Mouse (Mus musculus): Measurements from ENCODE around the gene Shmt2.

GRCm38 (mm10) chr10:127526681-127527080 is 4.4 kb upstream of the Shmt2 start:
- no peak for TF ChIP-seq ZC3H11A (IDR thresholded peaks at IDR 0.05; ENCODE audit: borderline replicate concordance, low read depth, low read length)
- TF ChIP-seq ZNF384 (IDR thresholded peaks at IDR 0.05; ENCODE audit: low read depth, low read length), result no peak
- no peak for TF ChIP-seq MAFK (IDR thresholded peaks at IDR 0.05; ENCODE audit: insufficient read depth, low read depth, low read length)
- TF ChIP-seq CHD2 (IDR thresholded peaks at IDR 0.05; ENCODE audit: low read depth, low read length), result no peak

Data from ES-E14 (cell line).